Mouse (Mus musculus) T-helper 1 cell (primary cell): ENCODE results near the gene D930048N14Rik.
"Not testable (repeated sequence)": the region's sequence is repeated elsewhere in the genome, so short reads cannot be mapped to it uniquely, and the experiment has no call there.

Experiments
- in situ Hi-C: fragments of 300-600 bp; cut with MboI, MseI; formaldehyde crosslinking; loops from one replicate; pipeline ENCODE4 v1.15.1; 2025; ENCODE audit warnings: high pct_unique_total_duplicates

D930048N14Rik gene

GRCm38 (mm10) chr11:51650261-51650660 lies 493 bp upstream of the D930048N14Rik start:
- in situ Hi-C loops: no loop called here

DNA sequence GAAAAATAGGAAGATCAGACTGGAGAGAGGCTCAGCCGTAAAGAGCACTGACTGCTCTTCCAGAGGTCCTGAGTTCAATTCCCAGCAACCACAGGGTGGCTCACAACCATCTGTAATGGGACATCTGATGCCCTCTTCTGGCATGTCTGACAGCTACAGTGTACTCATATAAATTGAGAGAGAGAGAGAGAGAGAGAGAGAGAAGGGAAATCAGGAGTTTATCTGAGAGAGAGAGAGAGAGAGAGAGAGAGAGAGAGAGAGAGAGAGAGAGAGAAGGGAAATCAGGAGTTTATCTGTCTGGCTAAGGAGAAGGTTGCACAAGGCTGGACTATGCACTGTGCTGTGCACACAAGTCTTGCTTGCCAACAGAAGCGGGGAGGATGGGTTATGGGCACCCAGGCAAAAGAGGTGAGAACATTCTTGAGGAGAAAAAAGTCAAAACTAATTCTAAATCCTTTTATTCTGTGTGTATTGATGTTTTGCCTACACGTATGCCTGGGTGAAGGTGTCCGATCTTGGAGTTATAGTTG lies 2.2 kb downstream of the D930048N14Rik start:
- in situ Hi-C loops: no loop called here

DNA sequence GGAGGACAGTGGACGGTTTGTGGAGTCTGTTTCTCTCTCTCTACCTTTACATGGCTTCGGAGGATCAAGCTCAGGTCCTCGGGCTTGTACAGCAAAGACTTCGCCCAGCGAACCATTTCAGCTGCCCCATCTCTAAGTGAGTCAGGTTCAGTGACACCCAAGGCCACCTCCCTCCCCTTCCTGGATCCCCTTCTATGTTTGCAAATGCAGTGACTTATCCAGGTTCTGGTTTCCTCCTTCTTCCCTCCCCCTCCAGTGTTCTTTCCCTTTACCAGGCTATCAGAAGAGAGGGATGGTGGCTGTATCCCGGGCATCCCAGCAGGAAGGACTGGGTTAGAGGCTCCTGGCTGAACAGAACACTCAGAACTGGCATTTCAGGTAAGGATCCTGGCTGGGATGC lies 3.0 kb downstream of the D930048N14Rik start:
- in situ Hi-C loops: no loop called here

GRCm38 (mm10) chr11:51654891-51655290 lies 4.1 kb downstream of the D930048N14Rik start:
- in situ Hi-C loops: no loop called here

DNA sequence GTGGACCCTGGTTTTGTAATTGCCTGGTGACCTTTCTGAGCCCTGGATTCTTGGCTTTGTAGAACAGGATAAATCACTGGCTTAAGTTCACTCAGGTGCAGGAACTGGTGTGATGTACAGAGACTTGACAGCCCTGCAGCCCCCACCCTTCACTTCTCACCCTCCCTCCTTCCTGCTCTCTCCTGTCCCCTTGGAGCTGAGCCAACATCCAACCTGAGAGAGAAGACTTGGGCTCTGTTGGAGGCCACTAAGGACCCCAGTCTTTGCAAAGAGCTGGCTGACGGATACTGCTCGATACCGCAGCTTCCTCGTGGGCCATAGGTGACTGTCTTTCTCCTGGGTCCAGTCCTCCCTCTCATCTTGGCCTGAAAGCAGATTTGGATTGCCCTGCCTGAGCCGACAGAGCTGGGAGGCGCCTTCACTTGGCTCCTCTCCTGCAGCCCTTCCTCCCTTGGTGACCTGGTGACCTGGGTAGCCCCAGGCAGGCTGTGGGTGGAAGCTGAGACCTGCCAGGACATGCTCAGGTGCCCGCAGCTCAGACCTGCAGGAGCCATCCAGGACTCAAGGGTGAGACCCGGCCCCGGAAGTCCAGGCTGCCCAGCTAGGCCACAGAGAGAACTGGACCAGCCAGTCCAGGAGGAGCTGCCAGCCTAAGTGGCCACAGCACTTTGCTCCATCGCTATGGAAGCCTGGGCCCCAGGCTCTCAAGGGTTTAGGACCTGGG lies 6.2 kb downstream of the D930048N14Rik start:
- in situ Hi-C loops: no loop called here

DNA sequence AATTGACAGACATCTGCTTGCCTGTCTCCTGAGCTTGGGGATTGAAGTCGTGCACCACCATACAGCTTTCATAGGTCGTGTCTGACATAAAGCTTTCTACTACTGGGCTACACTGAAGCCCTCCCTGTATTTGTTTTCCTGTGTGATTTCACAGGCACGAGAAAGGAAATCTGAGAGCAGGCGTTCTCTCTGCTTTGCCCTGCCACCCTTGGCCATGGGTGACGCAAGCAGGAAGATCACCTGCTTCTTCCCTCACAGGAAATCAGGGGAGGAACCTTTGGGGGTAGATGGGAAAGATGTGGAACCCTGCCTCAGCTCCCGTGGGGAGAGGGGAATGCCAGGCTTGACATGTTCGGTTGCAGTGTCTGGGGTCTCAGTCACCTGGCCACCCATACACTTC lies 7.5 kb downstream of the D930048N14Rik start:
- in situ Hi-C loops: no loop called here

- in situ Hi-C loops: no loop called here
Measured at GRCm38 (mm10) chr11:51658705-51659104, 8.0 kb downstream of the D930048N14Rik start.

DNA sequence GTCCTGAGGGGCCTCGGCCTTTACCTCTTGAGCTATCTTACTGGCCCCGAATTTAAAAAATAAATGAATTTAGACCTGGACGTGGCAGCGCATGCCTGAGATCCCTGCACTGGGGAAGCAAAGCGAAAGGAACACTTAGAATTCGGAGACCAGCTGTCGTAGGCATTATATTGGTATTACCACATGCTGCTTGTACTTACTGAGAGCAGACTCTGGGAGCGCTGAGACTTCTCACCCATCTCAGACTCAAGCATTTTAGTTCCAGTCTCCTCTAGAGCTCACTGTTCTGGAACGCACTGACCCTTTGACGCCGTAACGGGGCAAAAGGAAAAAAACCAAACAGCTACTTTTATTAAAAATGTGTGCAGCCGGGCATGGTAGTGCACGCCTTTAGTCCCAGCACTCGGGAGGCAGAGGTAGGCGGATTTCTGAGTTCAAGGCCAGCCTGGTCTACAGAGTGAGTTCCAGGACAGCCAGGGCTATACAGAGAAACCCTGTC lies 11.2 kb downstream of the D930048N14Rik start:
- in situ Hi-C loops: no loop called here

- in situ Hi-C loops: no loop called here
Measured at GRCm38 (mm10) chr11:51662632-51663031, 11.9 kb downstream of the D930048N14Rik start.

GRCm38 (mm10) chr11:51664747-51665146 lies 14.0 kb downstream of the D930048N14Rik start:
- in situ Hi-C loops: not testable (repeated sequence)

GRCm38 (mm10) chr11:51670846-51671245 lies 20.1 kb downstream of the D930048N14Rik start:
- in situ Hi-C loops: no loop called here

GRCm38 (mm10) chr11:51671376-51671775 lies 20.6 kb downstream of the D930048N14Rik start:
- in situ Hi-C loops: no loop called here

GRCm38 (mm10) chr11:51673291-51673690 lies 22.5 kb downstream of the D930048N14Rik start:
- in situ Hi-C loops: no loop called here

DNA sequence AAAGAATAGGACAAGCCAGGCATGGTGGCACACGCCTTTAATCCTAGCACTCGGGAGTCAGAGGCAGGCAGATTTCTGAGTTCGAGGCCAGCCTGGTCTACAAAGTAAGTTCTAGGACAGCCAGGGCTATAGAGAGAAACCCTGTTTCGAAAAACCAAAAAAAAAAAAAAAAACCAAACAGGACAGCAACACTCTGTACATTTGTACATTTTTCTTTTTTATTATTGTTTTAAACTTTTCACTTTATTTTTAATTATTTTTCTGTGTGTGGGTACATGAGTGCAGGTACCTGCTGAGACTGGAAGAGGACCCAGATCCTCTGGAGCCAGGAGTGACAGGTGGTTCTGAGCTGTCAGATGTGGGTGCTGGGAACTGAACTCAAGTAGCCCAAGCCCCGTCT lies 24.6 kb downstream of the D930048N14Rik start:
- in situ Hi-C loops: loop anchor here (25.0 kb wide), 1 partner anchor 413 kb away; the partner anchor contains the start of genes BC049762 and Clk4

GRCm38 (mm10) chr11:51677737-51678418 lies 27.1 kb downstream of the D930048N14Rik start:
- in situ Hi-C loops: loop anchor here (25.0 kb wide), 1 partner anchor 416 kb away; the partner anchor contains the start of genes BC049762 and Clk4

- in situ Hi-C loops: loop anchor here (25.0 kb wide), 1 partner anchor 417 kb away; the partner anchor contains the start of genes BC049762 and Clk4
Measured at GRCm38 (mm10) chr11:51679466-51679865, 28.7 kb downstream of the D930048N14Rik start.

- in situ Hi-C loops: loop anchor here (5.0 to 25.0 kb wide), 3 partner anchors 39 to 419 kb away; partner anchors contain the start of genes BC049762, Clk4 and Nhp2
Measured at GRCm38 (mm10) chr11:51681324-51681975, 30.7 kb downstream of the D930048N14Rik start.

DNA sequence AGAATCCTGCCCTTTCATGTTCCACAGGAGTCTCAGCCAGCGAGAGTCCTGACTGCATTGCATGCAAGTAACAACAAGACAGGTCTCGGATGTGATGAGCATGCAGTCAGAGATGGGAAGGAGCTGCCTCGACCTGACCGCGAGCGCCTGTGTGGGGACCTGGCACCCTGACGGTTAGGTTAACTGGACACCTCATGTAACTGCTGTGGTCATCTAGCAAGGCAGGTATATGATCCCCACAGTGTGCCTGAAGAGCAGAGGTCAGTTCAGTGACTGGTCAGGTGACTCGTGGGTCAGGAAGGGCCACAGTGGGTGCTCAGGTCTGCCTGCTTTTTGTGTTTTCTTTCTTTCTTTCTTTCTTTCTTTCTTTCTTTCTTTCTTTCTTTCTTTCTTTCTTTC lies 31.2 kb downstream of the D930048N14Rik start:
- in situ Hi-C loops: loop anchor here (5.0 to 25.0 kb wide), 3 partner anchors 40 to 420 kb away; partner anchors contain the start of genes BC049762, Clk4 and Nhp2

DNA sequence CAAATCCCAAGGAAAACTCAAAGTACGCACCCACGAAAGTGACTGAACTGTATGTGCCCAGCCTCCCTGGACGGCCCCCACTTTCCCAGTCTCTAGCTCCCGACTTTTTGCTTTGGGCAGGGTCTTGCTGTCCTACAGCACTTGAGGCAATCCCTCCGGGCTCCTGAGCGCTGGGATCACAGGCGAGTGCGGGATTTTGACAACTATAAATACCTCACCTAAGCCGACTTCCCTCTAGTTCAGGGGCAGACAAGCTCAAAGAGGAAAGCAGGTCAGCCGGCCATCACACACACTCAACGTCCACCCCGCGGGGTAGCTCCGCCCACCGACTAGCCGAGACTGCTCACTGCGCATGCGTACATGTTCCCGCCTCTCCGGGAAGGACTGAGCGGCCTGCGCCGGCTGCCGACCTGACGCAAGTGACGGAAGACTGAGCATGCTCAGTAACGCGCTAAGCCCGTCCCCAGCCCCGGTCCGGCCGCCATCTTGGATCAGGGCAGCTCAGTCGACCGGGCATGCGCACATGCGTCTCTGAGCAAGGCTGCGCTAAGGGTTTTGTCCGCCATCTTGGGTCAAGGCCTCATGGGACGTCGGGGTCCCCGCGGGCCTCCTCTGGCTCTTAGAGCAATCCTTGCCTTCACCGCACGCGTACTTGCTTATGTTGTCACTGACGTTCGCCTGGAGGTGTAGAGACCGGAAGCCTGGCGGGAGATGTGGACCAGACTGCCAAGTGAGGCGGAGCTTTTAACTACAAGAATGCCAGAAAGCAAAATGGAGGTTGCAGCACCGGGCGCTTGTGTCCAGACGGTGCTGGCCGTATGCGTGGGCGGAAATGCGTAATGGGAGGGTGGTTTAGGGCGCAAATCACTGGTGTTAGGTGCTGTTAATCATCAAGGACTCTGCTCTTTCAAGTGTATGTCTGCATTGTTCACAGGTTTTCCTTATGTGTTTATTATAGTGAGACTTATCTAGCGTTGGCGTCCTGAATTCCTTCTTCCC lies 37.9 kb downstream of the D930048N14Rik start, which contains the start of gene 0610009B22Rik:
Gene 0610009B22Rik, minus strand, starts transcription at position 545 of the 999 bp plus-strand sequence.
- in situ Hi-C loops: loop anchor here (25.0 kb wide), 1 partner anchor 426 kb away; the partner anchor contains the start of genes BC049762 and Clk4

DNA sequence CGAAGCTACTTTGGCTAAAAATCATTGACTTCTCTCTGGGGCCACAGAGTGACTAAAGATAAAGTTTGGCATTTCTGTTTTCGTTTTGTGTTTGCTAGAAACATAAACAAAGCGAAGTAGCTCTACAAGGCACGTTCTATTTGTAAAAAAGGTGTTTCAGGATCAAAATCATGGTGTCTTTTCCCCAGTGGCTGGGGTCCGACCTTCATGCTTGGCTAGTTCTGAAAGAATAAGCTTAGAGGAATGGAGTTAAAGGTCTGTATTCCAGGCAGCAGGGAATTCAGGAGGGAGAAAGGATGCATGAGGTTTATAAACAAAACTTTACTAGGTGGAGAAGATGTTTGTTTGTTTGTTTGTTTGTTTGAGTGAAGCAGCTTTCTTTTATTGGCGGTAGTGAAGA lies 38.6 kb downstream of the D930048N14Rik start:
- in situ Hi-C loops: loop anchor here (25.0 kb wide), 1 partner anchor 427 kb away; the partner anchor contains the start of genes BC049762 and Clk4
